Mouse (Mus musculus): ENCODE data around the gene Capn1. TPM values are rescaled to one million over a fixed set of nuclear protein-coding genes. Genes with fewer than 3 reads are reported as not detected.
A peak's percentile ranks its signal among the peaks of the same experiment; 100 is the strongest.

Capn1 gene
- total RNA-seq (2014; fragmentation: Nextera tagmentation) (41.2 and 46.0 TPM in 2 replicates), total RNA-seq (2017) (30.6 and 53.5 TPM in 2 replicates)

- ATAC-seq (replicated peaks; ENCODE audit: low FRiP score, low TSS enrichment, poor library complexity, severe bottlenecking) = peak; percentile 76
These were observed at the start of gene Capn1 for GRCm38 (mm10) chr19:6015511-6016315. Capn1 (minus strand) TSS chr19:6015897.

GRCm38 (mm10) chr19:6063081-6063480 lies 47.4 kb upstream of the Capn1 start:
- ATAC-seq (replicated peaks; ENCODE audit: low FRiP score, low TSS enrichment, poor library complexity, severe bottlenecking) = no peak

GRCm38 (mm10) chr19:6062418-6062817 lies 46.7 kb upstream of the Capn1 start:
- no peak for ATAC-seq (replicated peaks; ENCODE audit: low FRiP score, low TSS enrichment, poor library complexity, severe bottlenecking)

DNA sequence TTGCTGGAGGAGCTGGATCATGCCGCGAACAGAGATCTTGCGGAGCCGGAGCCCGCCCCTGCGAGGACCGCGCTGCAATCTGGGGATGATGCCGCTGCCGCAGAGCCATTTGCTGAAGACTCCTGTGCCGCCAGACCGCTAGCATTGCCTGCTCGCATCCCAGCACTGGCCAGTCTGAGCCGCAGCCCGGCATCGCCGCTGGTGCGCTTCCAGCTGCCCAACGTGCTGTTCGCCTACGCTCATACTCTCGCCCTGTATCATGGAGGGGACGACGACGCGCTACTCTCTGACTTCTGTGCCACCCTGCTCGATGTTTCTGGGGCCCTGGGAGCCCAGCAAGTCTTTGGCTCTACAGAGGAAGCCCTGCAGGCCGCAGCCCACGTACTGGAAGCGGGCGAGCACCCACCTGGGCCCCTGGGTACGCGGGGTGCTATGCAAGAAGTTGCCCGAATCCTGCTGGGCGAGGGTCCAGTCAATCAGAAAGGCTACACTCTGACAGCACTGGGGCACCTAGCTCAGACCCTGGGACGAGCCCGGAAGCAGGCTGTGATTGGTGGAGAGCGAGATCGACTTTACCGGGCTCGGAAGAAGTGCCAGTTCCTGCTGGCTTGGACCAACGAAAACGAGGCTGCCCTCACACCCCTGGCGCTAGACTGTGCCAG lies 46.1 kb upstream of the Capn1 start:
- peak; percentile 40 for ATAC-seq (replicated peaks; ENCODE audit: low FRiP score, low TSS enrichment, poor library complexity, severe bottlenecking)

DNA sequence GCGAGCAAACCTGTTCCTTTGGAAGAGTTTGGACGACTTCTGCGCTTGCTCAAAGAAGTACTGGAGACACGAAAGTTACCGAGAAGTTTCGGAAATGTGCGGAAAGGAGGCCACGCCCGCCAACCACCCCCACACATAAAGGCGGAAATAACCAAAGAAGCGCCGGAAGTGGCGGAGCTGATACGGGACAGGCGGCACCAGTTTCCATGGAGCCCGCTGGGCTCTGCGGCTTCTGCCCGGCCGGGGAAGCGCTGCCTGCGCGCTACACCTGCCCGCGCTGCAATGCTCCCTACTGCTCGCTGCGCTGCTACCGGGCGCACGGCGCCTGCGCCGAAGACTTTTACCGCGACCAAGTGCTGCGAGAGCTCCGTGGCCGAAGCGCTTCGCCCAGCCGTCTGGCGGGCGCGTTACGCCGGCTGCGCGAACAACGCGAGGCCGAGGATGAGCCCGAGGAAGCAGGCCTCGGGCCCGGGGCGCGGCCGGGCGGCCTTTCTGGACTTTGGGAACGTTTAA lies 45.4 kb upstream of the Capn1 start, which contains the start of gene Znhit2:
Znhit2 (plus strand) TSS at position 172 of the 513 bp plus-strand sequence.
- ATAC-seq (replicated peaks; ENCODE audit: low FRiP score, low TSS enrichment, poor library complexity, severe bottlenecking) = peak; percentile 80

- ATAC-seq (replicated peaks; ENCODE audit: low FRiP score, low TSS enrichment, poor library complexity, severe bottlenecking) = no peak
These were observed 43.3 kb upstream of the Capn1 start for GRCm38 (mm10) chr19:6058966-6059365.

DNA sequence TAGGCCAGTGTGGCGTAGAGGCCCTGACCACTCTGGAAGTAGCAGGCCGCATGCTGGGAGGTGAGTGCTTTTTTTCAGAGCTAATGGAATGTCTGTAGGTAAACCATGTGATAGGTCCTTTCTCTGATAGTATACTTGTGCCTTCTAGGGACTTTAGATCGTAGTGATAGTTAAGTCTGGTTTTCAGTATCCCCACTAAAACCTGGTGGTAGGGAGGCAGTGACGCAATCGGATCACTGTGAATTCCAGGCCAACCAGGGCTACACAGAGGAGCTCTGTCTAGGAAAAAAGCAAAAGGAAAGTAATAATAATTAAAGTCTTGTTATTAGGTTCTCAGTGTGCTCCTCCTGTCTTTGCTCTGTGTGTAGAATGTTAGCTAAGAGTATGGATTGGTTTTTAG lies 42.8 kb upstream of the Capn1 start:
- no peak for ATAC-seq (replicated peaks; ENCODE audit: low FRiP score, low TSS enrichment, poor library complexity, severe bottlenecking)

DNA sequence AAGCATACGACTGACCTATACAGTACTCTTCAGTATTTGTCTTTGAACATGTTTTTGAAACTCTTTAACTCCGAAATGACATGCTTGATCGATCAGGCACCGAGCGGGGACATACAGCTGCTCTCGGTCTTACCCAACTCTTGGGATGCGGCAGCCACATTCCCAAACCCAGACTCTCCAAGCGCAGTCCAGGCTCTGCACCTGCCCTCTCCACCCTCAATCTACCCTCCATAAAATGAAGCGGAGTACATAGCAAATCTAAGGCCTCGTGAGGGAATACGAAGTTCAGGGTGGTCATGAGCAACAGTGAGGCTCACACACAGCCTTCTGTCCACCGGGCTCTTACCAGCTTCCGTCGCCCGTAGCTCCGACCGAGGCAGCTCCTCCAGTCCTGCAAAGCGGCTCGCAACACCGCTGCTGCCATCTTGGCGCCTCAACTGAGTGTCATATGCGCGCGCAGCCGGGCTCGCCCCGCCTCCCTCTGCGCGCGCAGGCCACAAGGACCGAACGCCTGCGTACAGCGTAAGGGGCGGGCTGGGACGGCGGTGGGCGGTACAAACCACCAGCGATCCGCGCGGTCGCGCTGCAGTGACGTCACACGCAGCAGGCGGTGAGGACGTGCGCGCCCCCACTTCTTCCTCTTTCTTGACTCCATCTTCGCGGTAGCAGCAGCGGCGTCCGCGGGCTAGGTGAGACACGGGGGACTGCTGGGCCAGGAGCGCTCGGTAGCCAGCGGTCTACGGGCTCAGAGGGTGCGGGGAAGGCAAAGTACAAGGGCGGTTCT lies 41.8 kb upstream of the Capn1 start, which contains the start of the genes Mrpl49 and Fau:
Mrpl49 (minus strand) TSS at position 473 of the 784 bp plus-strand sequence.
Fau (plus strand) TSS at position 532 of the 784 bp plus-strand sequence.
- peak; percentile 71 for ATAC-seq (replicated peaks; ENCODE audit: low FRiP score, low TSS enrichment, poor library complexity, severe bottlenecking)

- no peak for ATAC-seq (replicated peaks; ENCODE audit: low FRiP score, low TSS enrichment, poor library complexity, severe bottlenecking)
These were observed 41.0 kb upstream of the Capn1 start for GRCm38 (mm10) chr19:6056696-6057095.

- no peak for ATAC-seq (replicated peaks; ENCODE audit: low FRiP score, low TSS enrichment, poor library complexity, severe bottlenecking)
These were observed 38.6 kb upstream of the Capn1 start for GRCm38 (mm10) chr19:6054296-6054695.

- no peak for ATAC-seq (replicated peaks; ENCODE audit: low FRiP score, low TSS enrichment, poor library complexity, severe bottlenecking)
These were observed 36.8 kb upstream of the Capn1 start for GRCm38 (mm10) chr19:6052516-6052915.

DNA sequence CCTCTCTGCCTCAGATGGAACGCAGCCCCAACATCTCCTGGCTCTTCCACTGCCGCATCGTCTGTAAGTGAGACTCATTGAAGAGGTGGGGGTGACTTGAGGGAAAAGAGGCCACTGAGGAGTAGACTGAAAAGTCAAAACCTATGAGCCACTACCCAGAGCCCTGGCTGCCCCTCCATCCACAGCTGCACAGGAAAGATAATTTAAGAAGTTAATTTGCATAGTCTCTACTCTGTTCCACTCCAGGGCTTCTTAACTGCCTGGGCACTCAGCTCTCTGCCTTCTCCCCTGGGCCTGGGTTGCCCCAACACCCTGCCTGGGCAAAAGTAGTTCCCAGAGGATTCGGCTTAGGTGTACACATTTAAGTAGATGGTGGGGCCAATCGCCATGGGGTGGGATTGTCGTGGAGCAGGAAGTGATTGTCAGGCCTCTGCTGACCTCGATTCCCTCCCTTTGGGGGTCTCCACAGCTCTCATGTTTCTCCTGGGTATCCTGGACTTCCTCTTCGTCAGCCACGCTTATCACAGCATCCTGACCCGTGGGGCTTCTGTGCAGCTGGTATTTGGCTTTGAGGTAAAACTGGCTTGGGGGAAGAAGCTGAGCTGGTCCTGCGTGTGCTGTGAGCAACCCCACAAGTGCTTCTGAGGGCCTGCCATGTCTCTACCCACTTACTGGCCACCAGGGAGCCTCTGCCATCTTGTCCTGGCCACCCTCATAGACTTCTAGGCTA lies 33.1 kb upstream of the Capn1 start:
- ATAC-seq (replicated peaks; ENCODE audit: low FRiP score, low TSS enrichment, poor library complexity, severe bottlenecking) = peak; percentile 24

GRCm38 (mm10) chr19:6047899-6048166 lies 32.1 kb upstream of the Capn1 start:
- no peak for ATAC-seq (replicated peaks; ENCODE audit: low FRiP score, low TSS enrichment, poor library complexity, severe bottlenecking)

GRCm38 (mm10) chr19:6047154-6047898 lies 31.6 kb upstream of the Capn1 start:
- ATAC-seq (replicated peaks; ENCODE audit: low FRiP score, low TSS enrichment, poor library complexity, severe bottlenecking) = no peak

- ATAC-seq (replicated peaks; ENCODE audit: low FRiP score, low TSS enrichment, poor library complexity, severe bottlenecking) = peak; percentile 77
These were observed 30.8 kb upstream of the Capn1 start, which contains the start of gene Syvn1 for GRCm38 (mm10) chr19:6046294-6047153. Syvn1 (plus strand) TSS chr19:6046576.

- ATAC-seq (replicated peaks; ENCODE audit: low FRiP score, low TSS enrichment, poor library complexity, severe bottlenecking) = peak; percentile 32
These were observed 29.9 kb upstream of the Capn1 start for GRCm38 (mm10) chr19:6045366-6046293.
